Mouse (Mus musculus) intestine, postnatal 0 days (tissue): ENCODE measurements around the gene Frrs1l. TPM values are rescaled to one million over a fixed set of nuclear protein-coding genes. Genes with fewer than 3 reads are reported as not detected.

Source experiments
- ATAC-seq: fragments of 200-750 bp; cut with Nextera tagmentation; 2 replicates; pipeline ENCODE4 v1.8.0; 2017; ENCODE audit warnings: mild to moderate bottlenecking, moderate TSS enrichment, moderate library complexity
- H3K27ac ChIP-seq: fragments of 300-500 bp; sonication (generic); 2 replicates; pipeline ENCODE4 v1.5.1; 2014; ENCODE audit warnings: mild to moderate bottlenecking, low read depth, low read length, moderate library complexity
- H3K27me3 ChIP-seq: fragments of 300-500 bp; sonication (generic); replicated peaks from 2 replicates; pipeline ENCODE4 v1.6.1; 2014; ENCODE audit warnings: low read length, mixed read lengths; ENCODE audit not compliant: control insufficient read depth, insufficient read depth
- H3K36me3 ChIP-seq: fragments of 300-500 bp; sonication (generic); 2 replicates; pipeline ENCODE4 v1.6.1; 2014; ENCODE audit warnings: mild to moderate bottlenecking, moderate library complexity; ENCODE audit not compliant: control insufficient read depth, insufficient read depth
- H3K4me1 ChIP-seq: fragments of 300-500 bp; sonication (generic); replicated peaks from 2 replicates; pipeline ENCODE4 v1.6.1; 2014; ENCODE audit warnings: antibody characterized with exemption, low read length, mixed read lengths; ENCODE audit not compliant: control insufficient read depth, insufficient read depth
- H3K4me2 ChIP-seq: fragments of 300-500 bp; sonication (generic); replicated peaks from 2 replicates; pipeline ENCODE4 v1.6.1; 2014; ENCODE audit warnings: low read depth, mild to moderate bottlenecking, moderate library complexity
- H3K4me3 ChIP-seq: fragments of 300-500 bp; sonication (generic); 2 replicates; pipeline ENCODE4 v1.5.1; 2014; ENCODE audit warnings: low read depth, low read length
- H3K9ac ChIP-seq: fragments of 300-500 bp; sonication (generic); 2 replicates; pipeline ENCODE4 v1.6.1; 2014; ENCODE audit warnings: mild to moderate bottlenecking, low read depth, low read length
- H3K9me3 ChIP-seq: fragments of 300-500 bp; sonication (generic); 2 replicates; pipeline ENCODE4 v1.6.1; 2016; ENCODE audit warnings: mixed run types; ENCODE audit not compliant: control insufficient read depth
- CTCF ChIP-seq: sonication (generic); IDR thresholded peaks from 2 replicates; pipeline ENCODE4 v1.5.1; 2016; ENCODE audit warnings: low read depth, mild to moderate bottlenecking, control low read depth, antibody characterized with exemption, moderate library complexity
- WGBS: fragments of 180-500 bp; shearing (Covaris S2); extraction: QIAGEN DNeasy Blood & Tissue Kit; methylation state at CpG from one replicate; pipeline ENCODE4 v1.1.7; 2014; 5-methylcytosine and 5-hydroxymethylcytosine counted together
- polyA plus RNA-seq: library from polyadenylated mRNA; unstranded; fragments of >200 nt; fragmentation: Nextera tagmentation; extraction: Ambion mirVana; gene quantifications from 2 replicates; pipeline ENCODE4 v1.2.1, GENCODE M21; 2015

Frrs1l gene
- polyA plus RNA-seq, 1 experiment from 2014 or later: 0.18 TPM

DNA sequence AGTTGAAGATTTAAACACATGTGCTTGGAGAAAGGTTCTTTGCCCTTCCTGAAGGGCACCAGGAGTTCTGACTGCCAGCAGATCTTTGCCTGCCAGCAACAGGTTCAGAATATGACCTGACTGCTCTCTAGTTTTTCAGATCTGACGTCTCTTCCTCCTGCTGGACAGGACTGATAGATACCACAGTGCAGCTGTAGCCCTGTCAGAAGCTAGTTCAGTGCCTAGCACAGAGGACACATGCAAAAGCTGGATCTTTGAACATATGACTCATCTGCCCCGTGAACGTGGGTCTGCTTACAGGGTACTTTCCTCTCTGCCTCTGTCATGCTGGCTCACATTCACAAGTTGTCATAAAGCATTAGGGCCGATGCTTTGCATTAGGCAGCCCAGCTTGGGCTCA is 45.9 kb downstream of the Frrs1l start:
- Histone ChIP-seq H3K27me3 (no peaks in the 10 kb centered on the region), H3K36me3 (no peaks in the 10 kb centered on the region), H3K9ac (no peak overlapping the region), H3K4me2 (peak overlapping the region; percentile 95), H3K4me3 (no peak overlapping the region), H3K9me3 (no peaks in the 10 kb centered on the region), H3K27ac (peak overlapping the region; percentile 70), H3K4me1 (peaks cover 8% of the 10 kb centered on the region; the same call in 1 of the 2 replicates)
- no peak for TF ChIP-seq CTCF
- WGBS: 17% methylated on average over 4 of the region's 4 CpGs
- ATAC-seq: peak; percentile 40

DNA sequence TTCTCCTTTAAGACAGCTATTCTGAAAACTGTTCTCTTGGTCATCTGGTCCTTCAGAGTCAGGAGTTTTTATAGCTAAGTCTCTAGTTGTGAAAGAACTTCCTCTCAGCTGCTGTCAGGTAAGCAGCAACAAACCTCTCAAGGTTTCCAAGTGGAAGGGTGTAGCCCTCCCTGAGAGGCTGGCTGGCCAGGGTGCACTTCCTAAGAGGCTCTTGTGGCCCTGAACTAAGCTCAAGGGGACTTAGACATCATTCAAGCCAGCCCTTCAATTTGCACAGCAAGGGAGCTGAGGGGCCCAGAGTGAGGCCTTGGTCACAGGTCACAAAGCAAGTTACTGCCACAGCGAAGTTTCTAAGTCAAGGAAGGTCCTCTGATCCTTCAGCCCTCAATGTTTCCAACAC is 46.9 kb downstream of the Frrs1l start:
- H3K36me3 ChIP-seq: no peaks in the 10 kb centered on the region
- no peak overlapping the region for H3K4me3 ChIP-seq
- H3K9ac ChIP-seq: no peak overlapping the region
- ATAC-seq: no peak
- peak overlapping the region; percentile 70 for H3K27ac ChIP-seq
- WGBS: 31% methylated on average over 1 of the region's 1 CpGs
- no peak for TF ChIP-seq CTCF
- 0 out of 2 replicates have a peak overlapping the region, but pooled peaks have one; percentile 25 for H3K4me2 ChIP-seq
- H3K9me3 ChIP-seq: no peaks in the 10 kb centered on the region
- H3K4me1 ChIP-seq: peaks cover 8% of the 10 kb centered on the region; the same call in 1 of the 2 replicates
- H3K27me3 ChIP-seq: no peaks in the 10 kb centered on the region

DNA sequence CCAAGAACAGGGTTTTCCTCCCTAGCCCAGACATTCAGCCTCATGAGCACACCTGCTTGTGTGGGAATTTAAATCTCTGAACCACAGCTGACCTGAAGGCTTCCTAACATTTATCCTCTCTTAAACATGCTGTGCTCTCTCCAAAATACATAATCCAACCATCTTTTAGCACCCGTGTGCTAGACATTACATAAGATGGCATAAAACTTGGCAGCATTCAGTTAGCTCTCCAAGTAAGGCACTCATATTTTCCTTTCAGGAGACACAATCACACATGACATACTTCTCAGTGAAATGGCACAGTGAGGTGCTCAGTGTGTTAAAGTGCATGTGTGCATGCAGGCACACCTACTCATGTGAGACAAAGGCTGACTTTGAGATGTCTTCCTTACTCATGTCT is 47.6 kb downstream of the Frrs1l start:
- peak overlapping the region; percentile 24; the same call in 1 of the 2 replicates for H3K4me2 ChIP-seq
- H3K9ac ChIP-seq: no peak overlapping the region
- no peak overlapping the region for H3K4me3 ChIP-seq
- no peak for ATAC-seq
- peaks cover 8% of the 10 kb centered on the region; the same call in 1 of the 2 replicates for H3K4me1 ChIP-seq
- H3K36me3 ChIP-seq: no peaks in the 10 kb centered on the region
- no peak for TF ChIP-seq CTCF
- H3K27me3 ChIP-seq: no peaks in the 10 kb centered on the region
- H3K27ac ChIP-seq: no peak overlapping the region
- no peaks in the 10 kb centered on the region for H3K9me3 ChIP-seq
- WGBS: 84% methylated on average over 1 of the region's 1 CpGs

DNA sequence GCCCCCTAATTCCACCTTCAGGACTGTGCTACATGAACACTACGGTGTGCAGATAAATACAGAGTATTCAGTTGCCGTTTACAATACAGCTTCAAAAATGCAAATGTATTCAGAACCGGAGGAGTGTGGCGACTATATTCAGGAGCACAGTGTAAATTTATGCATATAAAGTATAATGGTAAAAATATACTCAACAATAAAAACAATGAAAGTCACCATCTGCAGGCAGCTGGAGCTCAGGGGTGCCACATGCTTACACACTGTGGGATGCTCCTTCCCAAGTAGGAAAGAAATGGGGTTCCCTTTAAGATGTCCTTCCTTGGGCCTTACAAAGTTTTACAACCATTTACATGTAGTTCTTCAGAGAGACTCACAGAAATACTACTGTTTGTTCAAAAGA is 48.7 kb downstream of the Frrs1l start:
- H3K4me1 ChIP-seq: peaks cover 8% of the 10 kb centered on the region; the same call in 1 of the 2 replicates
- WGBS: 72% methylated on average over 4 of the region's 4 CpGs

DNA sequence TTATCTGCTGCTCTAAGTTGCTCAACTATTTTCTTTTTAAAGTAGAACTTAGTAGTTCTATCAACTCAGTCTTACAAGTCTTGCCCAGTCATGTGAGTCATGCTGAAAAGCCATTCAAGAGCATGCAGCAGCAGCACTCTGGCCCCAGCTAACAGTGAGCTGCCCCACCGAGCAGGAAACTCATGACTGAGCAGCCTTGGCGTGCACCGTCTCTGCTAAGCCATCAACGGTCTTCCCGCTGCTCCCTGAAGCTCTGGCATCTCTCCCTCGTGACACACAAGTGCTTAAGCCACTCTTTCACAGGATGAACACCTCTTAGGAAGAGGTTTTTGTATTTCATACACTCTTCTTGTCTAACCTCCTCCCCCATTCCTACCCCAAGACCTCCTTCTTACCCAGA is 53.1 kb downstream of the Frrs1l start:
- no peak overlapping the region for H3K4me2 ChIP-seq
- peaks cover 21% of the 10 kb centered on the region for H3K36me3 ChIP-seq
- WGBS: 26% methylated on average over 6 of the region's 6 CpGs
- 0 out of 2 replicates have a peak, but pooled peaks cover 3% of the 10 kb centered on the region for H3K4me1 ChIP-seq
- ATAC-seq: peak; percentile 39; the same call in 1 of the 2 replicates
- H3K27me3 ChIP-seq: no peaks in the 10 kb centered on the region
- no peak overlapping the region for H3K27ac ChIP-seq
- no peak overlapping the region for H3K9ac ChIP-seq
- H3K4me3 ChIP-seq: no peak overlapping the region
- no peak for TF ChIP-seq CTCF
- no peaks in the 10 kb centered on the region for H3K9me3 ChIP-seq

More for the DNA sequence above, 48.7 kb downstream of the Frrs1l start:
- no peak overlapping the region for H3K4me3 ChIP-seq
- H3K27me3 ChIP-seq: no peaks in the 10 kb centered on the region
- ATAC-seq: no peak
- no peaks in the 10 kb centered on the region for H3K9me3 ChIP-seq
- no peak overlapping the region for H3K9ac ChIP-seq
- no peak for TF ChIP-seq CTCF
- no peaks in the 10 kb centered on the region for H3K36me3 ChIP-seq
- no peak overlapping the region for H3K4me2 ChIP-seq
- no peak overlapping the region for H3K27ac ChIP-seq

DNA sequence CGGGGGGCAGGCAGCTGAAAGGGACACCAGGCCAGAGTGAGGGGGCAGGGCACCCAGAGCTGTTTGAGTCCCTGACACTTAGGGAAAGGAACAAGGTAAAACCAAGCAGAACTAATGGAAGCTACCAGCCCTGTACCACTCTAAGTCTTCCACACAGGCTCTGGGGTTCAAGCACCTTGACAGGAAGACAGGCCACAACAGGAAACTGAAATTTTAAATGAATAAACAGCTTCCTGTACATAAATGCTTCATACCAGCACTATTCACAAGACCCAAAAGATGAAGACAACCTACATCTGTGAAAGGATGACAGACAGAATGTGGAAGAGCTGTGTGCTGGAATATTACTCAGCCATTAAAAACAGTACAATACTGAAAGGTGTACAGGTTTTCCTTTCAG is 54.9 kb downstream of the Frrs1l start:
- ATAC-seq: no peak
- Histone ChIP-seq H3K27ac (no peak overlapping the region), H3K9me3 (no peaks in the 10 kb centered on the region), H3K4me3 (no peak overlapping the region), H3K4me1 (0 out of 2 replicates have a peak, but pooled peaks cover 2% of the 10 kb centered on the region), H3K27me3 (no peaks in the 10 kb centered on the region), H3K4me2 (no peak overlapping the region), H3K36me3 (peaks cover 32% of the 10 kb centered on the region), H3K9ac (no peak overlapping the region)
- WGBS: no CpG with 5 or more reads among the region's 1 CpGs
- TF ChIP-seq CTCF: no peak

DNA sequence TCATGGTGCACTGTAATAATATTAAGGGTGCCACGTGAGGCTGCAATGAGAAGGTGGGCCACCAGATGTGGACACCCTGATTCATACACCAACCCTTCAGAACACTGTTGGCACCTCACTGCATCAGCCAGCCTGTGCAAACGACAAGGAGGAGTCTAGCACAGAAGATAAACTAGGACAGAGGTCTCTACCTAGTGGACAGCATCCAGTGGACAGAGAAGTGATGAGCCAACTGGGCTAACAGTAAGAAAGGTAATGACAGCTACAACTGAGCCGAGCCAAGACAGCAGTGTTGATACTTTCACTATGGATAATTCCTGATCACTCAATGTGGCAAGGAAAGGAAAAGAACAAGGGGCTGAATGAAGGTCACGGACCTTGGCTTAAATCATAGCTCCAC is 57.0 kb downstream of the Frrs1l start:
- 90% methylated on average over 4 of the region's 4 CpGs for WGBS
- no peak for TF ChIP-seq CTCF
- no peaks in the 10 kb centered on the region for H3K9me3 ChIP-seq
- H3K27me3 ChIP-seq: no peaks in the 10 kb centered on the region
- no peak overlapping the region for H3K9ac ChIP-seq
- no peaks in the 10 kb centered on the region for H3K4me1 ChIP-seq
- ATAC-seq: no peak
- no peak overlapping the region for H3K4me2 ChIP-seq
- H3K27ac ChIP-seq: no peak overlapping the region
- H3K4me3 ChIP-seq: no peak overlapping the region
- peaks cover 42% of the 10 kb centered on the region for H3K36me3 ChIP-seq
